Mouse (Mus musculus) left cerebral cortex, postnatal 10 days (tissue): ENCODE data around the gene Dnah5. TPM values are rescaled to one million over a fixed set of nuclear protein-coding genes. Genes with fewer than 3 reads are reported as not detected.
A peak's percentile ranks its signal among the peaks of the same experiment; 100 is the strongest.

Experiments used
- DNase-seq, 2 experiments: peaks; one replicate each; pipeline ENCODE4 v3.0.0; 2021 to 2022; ENCODE audit warnings: low spot score in 2 of 2, mixed read lengths in 1 of 2; ENCODE audit errors: extremely low spot score in 1 of 2
- intact Hi-C: fragments of 180-260 bp; cut with DNase I; formaldehyde crosslinking; loops from one replicate; pipeline ENCODE4 v1.15.1; 2025
- total RNA-seq, 2 experiments: library from RNA; stranded (reverse); gene quantifications; 2 replicates each; pipeline ENCODE4 v1.2.3; 2021

Dnah5 gene
- 1 to 10 TPM; 4.3 to 5.4 TPM for total RNA-seq

GRCm38 (mm10) chr15:28203111-28204075, at the start of gene Dnah5:
Gene Dnah5, plus strand, starts transcription at chr15:28203752.
- no peak for DNase-seq
- intact Hi-C loops: no loop called here

GRCm38 (mm10) chr15:28154822-28155501, 48.6 kb upstream of the Dnah5 start:
- intact Hi-C loops: loop anchor here (5.0 kb wide), 2 partner anchors 128 to 233 kb away; partner anchors contain the start of gene Trio
- peak; percentile 22 to 55 for DNase-seq

GRCm38 (mm10) chr15:28158771-28159489, 44.6 kb upstream of the Dnah5 start:
- intact Hi-C loops: loop anchor here (5.0 kb wide), 2 partner anchors 132 to 237 kb away; partner anchors contain the start of gene Trio
- DNase-seq: peak; percentile 15 to 54

GRCm38 (mm10) chr15:28162291-28162690, 41.3 kb upstream of the Dnah5 start:
- DNase-seq: no peak
- intact Hi-C loops: no loop called here

- intact Hi-C loops: no loop called here
- DNase-seq: no peak
These were observed 38.3 kb upstream of the Dnah5 start for GRCm38 (mm10) chr15:28165234-28165633.

GRCm38 (mm10) chr15:28166090-28166489, 37.5 kb upstream of the Dnah5 start:
- intact Hi-C loops: no loop called here
- no peak for DNase-seq

- no peak for DNase-seq
- intact Hi-C loops: no loop called here
These were observed 24.6 kb upstream of the Dnah5 start for GRCm38 (mm10) chr15:28178951-28179350.

- no peak for DNase-seq
- intact Hi-C loops: no loop called here
These were observed 24.0 kb upstream of the Dnah5 start for GRCm38 (mm10) chr15:28179556-28179955.

GRCm38 (mm10) chr15:28181862-28182261, 21.7 kb upstream of the Dnah5 start:
- intact Hi-C loops: loop anchor here (2.0 to 5.0 kb wide), 2 partner anchors 150 to 263 kb away; no protein-coding TSS in a partner anchor
- DNase-seq: peak; percentile 69 to 73

GRCm38 (mm10) chr15:28182567-28182966, 21.0 kb upstream of the Dnah5 start:
- no peak for DNase-seq
- intact Hi-C loops: loop anchor here (5.0 kb wide), 1 partner anchor 150 kb away; no protein-coding TSS in a partner anchor

- intact Hi-C loops: no loop called here
- peak; percentile 76 to 80 for DNase-seq
These were observed 15.8 kb upstream of the Dnah5 start for GRCm38 (mm10) chr15:28187472-28188360.

GRCm38 (mm10) chr15:28188361-28189011, 15.1 kb upstream of the Dnah5 start:
- DNase-seq: no peak
- intact Hi-C loops: no loop called here

- DNase-seq: no peak
- intact Hi-C loops: no loop called here
These were observed 13.9 kb upstream of the Dnah5 start for GRCm38 (mm10) chr15:28189668-28190067.

GRCm38 (mm10) chr15:28198609-28199008, 4.9 kb upstream of the Dnah5 start:
- DNase-seq: no peak
- intact Hi-C loops: no loop called here

GRCm38 (mm10) chr15:28204626-28205025, 1.1 kb downstream of the Dnah5 start:
- DNase-seq: no peak
- intact Hi-C loops: no loop called here

GRCm38 (mm10) chr15:28207545-28207944, 4.0 kb downstream of the Dnah5 start:
- intact Hi-C loops: no loop called here
- DNase-seq: no peak

GRCm38 (mm10) chr15:28213057-28213456, 9.5 kb downstream of the Dnah5 start:
- DNase-seq: peak in 1 of 2 experiments; percentile 11
- intact Hi-C loops: no loop called here

- intact Hi-C loops: no loop called here
- DNase-seq: no peak
These were observed 12.8 kb downstream of the Dnah5 start for GRCm38 (mm10) chr15:28216358-28216757.
